Mouse (Mus musculus) brain, embryonic 14.5 days (tissue): Measurements from ENCODE around the gene Sobp.

Experiments
- CTCF ChIP-seq: fragments of 200-500 bp; IDR thresholded peaks from 2 replicates; pipeline ENCODE4 v1.5.1; 2012; ENCODE audit warnings: inconsistent platforms, mild to moderate bottlenecking, moderate library complexity, borderline replicate concordance; ENCODE audit not compliant: insufficient read depth, insufficient read length; ENCODE audit errors: extremely low read depth
- POLR2A ChIP-seq: fragments of 200-500 bp; IDR thresholded peaks from 2 replicates; pipeline ENCODE4 v1.6.1; 2012; ENCODE audit warnings: mild to moderate bottlenecking, inconsistent platforms, borderline replicate concordance; ENCODE audit not compliant: poor library complexity, insufficient read depth, insufficient read length, severe bottlenecking; ENCODE audit errors: extremely low read depth

GRCm38 (mm10) chr10:43023454-43024194 lies 150.7 kb downstream of the Sobp start:
- TF ChIP-seq CTCF (no peak), POLR2A (no peak)
